Mouse (Mus musculus) T-cell, adult 2 months (primary cell): ENCODE measurements around the gene Map3k20.

ENCODE experiments used
- DNase-seq: peaks from one replicate; pipeline ENCODE4 v3.0.0; 2022; ENCODE audit warnings: low spot score

Map3k20 gene

GRCm38 (mm10) chr2:72427288-72427687 lies 141.9 kb downstream of the Map3k20 start:
- DNase-seq: no peak

- no peak for DNase-seq
These were observed 153.6 kb downstream of the Map3k20 start for GRCm38 (mm10) chr2:72438941-72439533.

GRCm38 (mm10) chr2:72441010-72441409 lies 155.6 kb downstream of the Map3k20 start:
- DNase-seq: no peak

GRCm38 (mm10) chr2:72442825-72443224 lies 157.4 kb downstream of the Map3k20 start:
- DNase-seq: no peak

GRCm38 (mm10) chr2:72443960-72444359 lies 158.5 kb downstream of the Map3k20 start:
- DNase-seq: no peak

GRCm38 (mm10) chr2:72446106-72446505 lies 160.7 kb downstream of the Map3k20 start:
- DNase-seq: no peak

- no peak for DNase-seq
These were observed 161.2 kb downstream of the Map3k20 start for GRCm38 (mm10) chr2:72446615-72447014.

- no peak for DNase-seq
These were observed 168.1 kb downstream of the Map3k20 start for GRCm38 (mm10) chr2:72453563-72453962.

GRCm38 (mm10) chr2:72456189-72456588 lies 170.8 kb downstream of the Map3k20 start:
- DNase-seq: no peak

GRCm38 (mm10) chr2:72464376-72465014 lies 179.1 kb downstream of the Map3k20 start:
- no peak for DNase-seq

- DNase-seq: no peak
These were observed 182.2 kb downstream of the Map3k20 start for GRCm38 (mm10) chr2:72467604-72468003.

GRCm38 (mm10) chr2:72471415-72472070 lies 186.1 kb downstream of the Map3k20 start:
- DNase-seq: no peak

GRCm38 (mm10) chr2:72474531-72475287 lies 189.3 kb downstream of the Map3k20 start:
- no peak for DNase-seq

- no peak for DNase-seq
These were observed 190.0 kb downstream of the Map3k20 start for GRCm38 (mm10) chr2:72475423-72475796.

- DNase-seq: peak; percentile 55
These were observed 190.5 kb downstream of the Map3k20 start, which contains the start of gene Cdca7 for GRCm38 (mm10) chr2:72475797-72476485. Cdca7 (plus strand) TSS chr2:72476159.

GRCm38 (mm10) chr2:72476486-72477211 lies 191.2 kb downstream of the Map3k20 start:
- peak; percentile 25 for DNase-seq

GRCm38 (mm10) chr2:72477221-72477620 lies 191.8 kb downstream of the Map3k20 start:
- DNase-seq: no peak

GRCm38 (mm10) chr2:72478176-72478575 lies 192.7 kb downstream of the Map3k20 start:
- DNase-seq: no peak

GRCm38 (mm10) chr2:72478921-72479320 lies 193.5 kb downstream of the Map3k20 start:
- no peak for DNase-seq

- no peak for DNase-seq
These were observed 194.4 kb downstream of the Map3k20 start for GRCm38 (mm10) chr2:72479818-72480217.

GRCm38 (mm10) chr2:72491650-72492049 lies 206.2 kb downstream of the Map3k20 start:
- DNase-seq: no peak
